Mouse (Mus musculus) G1E (cell line): ENCODE results near the gene Rptn. TPM values are rescaled to one million over a fixed set of nuclear protein-coding genes. Genes with fewer than 3 reads are reported as not detected.

ENCODE experiments used
- ATAC-seq: 2 replicates; pipeline ENCODE4 v1.8.0; 2016; ENCODE audit warnings: mild to moderate bottlenecking; ENCODE audit not compliant: insufficient number of reproducible peaks, poor library complexity, low FRiP score, severe bottlenecking; ENCODE audit errors: extremely low read depth
- DNase-seq: peaks from one replicate; pipeline ENCODE4 v3.0.0; 2012; ENCODE audit warnings: low spot score
- H3K27me3 ChIP-seq: 2 replicates; pipeline ENCODE4 v1.6.1; 2012; ENCODE audit warnings: mild to moderate bottlenecking, low read length, inconsistent platforms; ENCODE audit not compliant: insufficient read depth
- H3K36me3 ChIP-seq: replicated peaks from 2 replicates; pipeline ENCODE3; 2012; ENCODE audit warnings: mild to moderate bottlenecking, inconsistent platforms
- H3K4me1 ChIP-seq: 2 replicates; pipeline ENCODE4 v1.6.1; 2012; ENCODE audit warnings: low read depth, low read length, inconsistent platforms, mixed read lengths; ENCODE audit not compliant: insufficient read depth
- H3K4me3 ChIP-seq: 2 replicates; pipeline ENCODE4 v1.5.1; 2012; ENCODE audit warnings: low read depth, mild to moderate bottlenecking, inconsistent platforms, low read length, moderate library complexity, mixed read lengths
- H3K9me3 ChIP-seq: replicated peaks from 2 replicates; pipeline ENCODE4 v1.6.1; 2012; ENCODE audit warnings: inconsistent platforms
- CTCF ChIP-seq: IDR thresholded peaks from 2 replicates; pipeline ENCODE4 v1.5.1; 2012; ENCODE audit warnings: low read depth, low read length, inconsistent platforms, mixed read lengths
- GATA1 ChIP-seq: IDR thresholded peaks from 2 replicates; pipeline ENCODE4 v1.6.1; 2012; ENCODE audit warnings: borderline replicate concordance, low read length, inconsistent platforms, mixed read lengths
- GATA2 ChIP-seq: IDR thresholded peaks from 2 replicates; pipeline ENCODE4 v1.6.1; 2012; ENCODE audit warnings: low read depth, low read length, inconsistent platforms, borderline replicate concordance
- POLR2AphosphoS5 ChIP-seq: IDR thresholded peaks from 2 replicates; pipeline ENCODE4 v1.6.1; 2012; ENCODE audit warnings: low read depth, low read length, inconsistent platforms; ENCODE audit not compliant: insufficient replicate concordance
- TAL1 ChIP-seq: conservative IDR thresholded peaks from 2 replicates; pipeline ENCODE4 v1.6.1; 2012; ENCODE audit warnings: low read depth, low read length, inconsistent platforms, mixed read lengths
- polyA plus RNA-seq: library from polyadenylated mRNA; stranded (reverse); fragments of >175 nt; gene quantifications from 2 replicates; pipeline ENCODE4 v1.2.3, GENCODE M21; 2012
- total RNA-seq, 2 experiments: library from RNA; stranded (forward) in 1 of 2; stranded (reverse) in 1 of 2; fragments of 200-1000 nt in 1 of 2; fragments of >200 nt in 1 of 2; fragmentation: Nextera tagmentation in 1 of 2; gene quantifications; 2 replicates each; pipeline ENCODE4 v1.2.3; 2014 to 2017

Gene Rptn
- total and polyA plus RNA-seq, 3 experiments, result 0.11 TPM; not detected in 2

- Histone ChIP-seq H3K27me3 (no peaks in the 10 kb centered on the region), H3K9me3 (peaks cover 42% of the 10 kb centered on the region), H3K36me3 (no peaks in the 10 kb centered on the region), H3K4me1 (no peaks in the 10 kb centered on the region), H3K4me3 (no peak overlapping the region; the same call in 1 of the 2 replicates)
- ATAC-seq (no peak), DNase-seq (no peak)
- TF ChIP-seq GATA2, result no peak
- no peak for TF ChIP-seq TAL1
- TF ChIP-seq GATA1, result no peak
- no peak for TF ChIP-seq POLR2AphosphoS5
- no peak for TF ChIP-seq CTCF
Observed at GRCm38 (mm10) chr3:93447138-93447841, 53.8 kb downstream of the Rptn start.

Other genes starting within 250 kb of the Rptn start
- not detected in 2 replicates for gene Crnn, start 248.9 kb upstream of the Rptn start, total RNA-seq (2014; fragmentation: Nextera tagmentation)
- 0.22 TPM in 1 of 2 replicates, not detected in the other for gene Crnn, start 248.9 kb upstream of the Rptn start, total RNA-seq (2017)
- not detected in 2 replicates for gene Crnn, start 248.9 kb upstream of the Rptn start, polyA plus RNA-seq
- not detected in 2 replicates for gene Flg2, start 196.4 kb upstream of the Rptn start, total RNA-seq (2014; fragmentation: Nextera tagmentation)
- gene Flg2, start 196.4 kb upstream of the Rptn start, total RNA-seq (2017), result under 0.01 TPM in 2 replicates
- gene Flg2, start 196.4 kb upstream of the Rptn start, polyA plus RNA-seq, result not detected in 2 replicates
- gene Flg, start 120.2 kb upstream of the Rptn start, total RNA-seq (2014; fragmentation: Nextera tagmentation), result not detected in 2 replicates
- 0.17 and 1.1 TPM in 2 replicates for gene Flg, start 120.2 kb upstream of the Rptn start, total RNA-seq (2017)
- not detected in 2 replicates for gene Flg, start 120.2 kb upstream of the Rptn start, polyA plus RNA-seq
- gene Hrnr, start 74.0 kb upstream of the Rptn start, total RNA-seq (2014; fragmentation: Nextera tagmentation), result not detected in 2 replicates
- 0.05 TPM in 1 of 2 replicates, not detected in the other for gene Hrnr, start 74.0 kb upstream of the Rptn start, total RNA-seq (2017)
- gene Hrnr, start 74.0 kb upstream of the Rptn start, polyA plus RNA-seq, result not detected in 2 replicates
- not detected in 2 replicates for gene Tchh, start 48.6 kb downstream of the Rptn start, total RNA-seq (2014; fragmentation: Nextera tagmentation)
- 0.05 TPM in 1 of 2 replicates, not detected in the other for gene Tchh, start 48.6 kb downstream of the Rptn start, total RNA-seq (2017)
- not detected in 2 replicates for gene Tchh, start 48.6 kb downstream of the Rptn start, polyA plus RNA-seq
- gene Tchhl1, start 75.1 kb downstream of the Rptn start, total RNA-seq (2014; fragmentation: Nextera tagmentation), result not detected in 2 replicates
- gene Tchhl1, start 75.1 kb downstream of the Rptn start, total RNA-seq (2017), result 0.12 and 0.33 TPM in 2 replicates
- not detected in 2 replicates for gene Tchhl1, start 75.1 kb downstream of the Rptn start, polyA plus RNA-seq
- 1.7 TPM in 1 of 2 replicates, not detected in the other for gene S100a11, start 126.8 kb downstream of the Rptn start, total RNA-seq (2014; fragmentation: Nextera tagmentation)
- gene S100a11, start 126.8 kb downstream of the Rptn start, total RNA-seq (2017), result not detected in 2 replicates
- gene S100a11, start 126.8 kb downstream of the Rptn start, polyA plus RNA-seq, result not detected in 2 replicates
- not detected in 2 replicates for gene S100a10, start 161.4 kb downstream of the Rptn start, total RNA-seq (2014; fragmentation: Nextera tagmentation)
- gene S100a10, start 161.4 kb downstream of the Rptn start, total RNA-seq (2017), result not detected in 2 replicates
- gene S100a10, start 161.4 kb downstream of the Rptn start, polyA plus RNA-seq, result not detected in 2 replicates